Mouse (Mus musculus) brain, adult 10 weeks (tissue): Measurements from ENCODE around the gene Eps8. TPM values are rescaled to one million over a fixed set of nuclear protein-coding genes. Genes with fewer than 3 reads are reported as not detected.

Experiments
- polyA plus RNA-seq: library from polyadenylated mRNA; stranded (reverse); fragments of 350-450 nt; fragmentation: Illumina TruSeq; extraction: RNeasy Lipid Tissue Mini Kit (QIAGEN cat#74804); gene quantifications from one replicate; pipeline ENCODE4 v1.2.3, GENCODE M21; 2015; ENCODE audit warnings: low read depth, low replicate concordance

Gene Eps8
- 23.7 TPM for polyA plus RNA-seq

DNA sequence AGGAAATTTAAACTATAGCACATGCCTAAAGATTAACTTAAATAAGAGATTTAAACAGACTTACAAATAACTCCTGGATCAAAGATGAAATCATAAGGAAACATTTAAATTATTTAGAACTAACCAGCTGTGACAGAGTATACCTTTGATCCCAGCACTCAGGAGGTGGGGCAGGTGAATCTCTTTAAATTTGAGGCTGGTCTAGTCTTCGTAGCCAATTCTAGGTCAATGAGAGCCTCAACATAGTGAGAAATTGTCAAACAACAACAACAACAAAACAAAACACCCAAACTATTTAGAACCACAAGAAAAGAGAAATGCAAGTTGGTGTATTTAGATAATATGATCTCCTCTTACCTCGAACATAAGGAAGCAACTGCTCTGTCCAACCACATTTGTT lies at the start of gene Eps8:
TSS of gene Eps8 (minus strand) at position 101 of the 400 bp plus-strand sequence.

Other genes with a start within 250 kb of the Eps8 start
- gene Strap, start 80.2 kb upstream of the Eps8 start, polyA plus RNA-seq = 121 TPM
- gene Dera, start 99.7 kb upstream of the Eps8 start, polyA plus RNA-seq = 6.3 TPM